Mouse (Mus musculus) gastrocnemius, postnatal 25 days (tissue): ENCODE data around the gene Stk39. TPM values are rescaled to one million over a fixed set of nuclear protein-coding genes. Genes with fewer than 3 reads are reported as not detected.

Experiments used
- DNase-seq: peaks from one replicate; pipeline ENCODE4 v3.0.0; 2022
- total RNA-seq, 2 experiments: library from RNA; stranded (reverse); gene quantifications; 1 replicate in 1 of 2; 2 replicates in 1 of 2; pipeline ENCODE4 v1.2.3; 2021

Gene Stk39
- total RNA-seq, 2 experiments from 2014 or later, result 4.7 to 4.8 TPM

DNA sequence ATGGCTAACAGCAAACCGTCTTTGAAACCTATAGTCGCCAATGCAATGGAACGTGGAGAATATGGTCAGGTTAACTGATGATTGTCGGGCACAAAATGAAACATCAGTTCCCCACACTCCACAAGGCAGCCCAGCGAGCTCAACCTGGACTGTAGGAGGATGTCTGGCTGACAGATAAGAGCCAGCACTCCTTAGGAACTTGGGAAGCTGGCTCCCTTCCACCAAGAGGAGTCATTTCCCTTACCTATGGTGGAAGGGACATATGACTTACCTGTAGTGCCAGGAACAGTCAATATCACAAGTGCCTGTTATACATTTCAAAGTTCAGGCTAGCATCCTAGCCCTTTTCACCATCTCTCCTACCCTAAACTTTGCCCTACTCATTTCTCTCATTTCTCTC, 14.0 kb downstream of the Stk39 start:
- DNase-seq, result no peak

- DNase-seq, result no peak
Measured at GRCm38 (mm10) chr2:68457455-68458032, 14.5 kb downstream of the Stk39 start.

- DNase-seq, result no peak
Measured at GRCm38 (mm10) chr2:68456899-68457298, 15.2 kb downstream of the Stk39 start.

GRCm38 (mm10) chr2:68452379-68452778, 19.7 kb downstream of the Stk39 start:
- no peak for DNase-seq

DNA sequence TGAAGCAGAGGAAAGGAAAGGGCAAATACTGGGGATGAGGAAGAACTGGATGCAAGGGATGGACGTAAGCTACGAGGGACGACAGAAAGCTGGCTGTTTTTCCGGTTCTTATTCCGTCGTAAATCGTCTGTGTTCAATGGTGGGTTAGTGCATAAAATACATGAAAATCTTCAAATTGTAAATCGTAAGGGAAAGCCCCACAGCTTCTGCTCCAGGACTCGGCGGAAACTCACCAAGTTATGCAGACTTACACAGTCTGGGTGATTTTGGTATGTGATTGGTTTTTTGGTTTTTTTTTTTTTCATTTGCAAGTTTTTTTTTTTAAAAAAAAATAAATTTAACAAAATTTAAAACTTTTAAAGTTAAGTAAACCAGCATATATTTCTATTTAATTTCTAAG, 24.0 kb downstream of the Stk39 start:
- no peak for DNase-seq

GRCm38 (mm10) chr2:68443141-68443540, 28.9 kb downstream of the Stk39 start:
- no peak for DNase-seq

DNA sequence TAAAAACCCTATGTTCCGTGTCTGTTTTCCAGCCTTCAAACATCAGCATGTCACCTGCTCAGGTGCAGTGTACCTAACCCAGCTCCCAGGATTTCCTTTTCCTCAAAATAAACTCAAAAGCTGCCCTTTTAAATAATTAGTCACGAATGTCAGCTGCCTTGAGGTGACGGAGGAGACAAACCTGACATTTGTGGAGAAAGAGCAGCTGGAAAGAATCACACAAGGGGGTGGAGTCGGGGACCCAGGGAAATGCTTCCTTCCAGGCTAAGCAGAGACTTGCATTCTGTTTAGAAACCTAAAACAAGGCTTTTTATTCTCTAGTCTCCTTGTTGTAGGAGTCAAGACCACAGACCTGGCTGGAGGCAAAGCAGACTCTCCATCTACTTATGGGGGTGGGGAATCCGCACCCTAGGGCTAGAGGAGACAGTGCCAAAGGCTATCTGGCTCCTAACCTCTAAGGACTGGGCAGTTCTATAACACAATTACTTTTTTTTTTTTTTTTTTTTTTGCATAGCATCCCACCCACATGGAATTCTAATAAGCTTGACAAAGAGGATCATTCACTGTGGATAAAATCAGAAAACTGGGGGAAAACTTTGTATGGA, 29.9 kb downstream of the Stk39 start:
- no peak for DNase-seq

- no peak for DNase-seq
Measured at GRCm38 (mm10) chr2:68439614-68440013, 32.5 kb downstream of the Stk39 start.

DNA sequence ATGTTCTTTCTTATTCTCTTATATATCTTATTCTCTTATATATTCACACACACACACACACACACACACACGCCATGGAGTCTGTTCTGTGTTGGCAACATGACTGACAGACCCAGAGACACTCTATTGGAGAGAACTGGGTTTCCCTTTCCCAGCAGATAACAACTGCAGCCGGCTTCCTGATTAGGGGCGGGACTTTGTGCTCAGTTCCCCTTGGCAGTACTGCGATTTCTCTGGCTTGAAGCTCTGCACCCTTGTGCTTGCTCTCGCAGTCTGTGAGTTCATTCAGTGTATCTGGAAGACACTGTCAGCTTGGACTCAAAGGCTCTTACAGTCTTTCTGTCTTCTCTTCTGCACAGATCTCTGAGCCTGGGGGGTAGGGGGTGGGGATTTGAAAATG, 34.1 kb downstream of the Stk39 start:
- no peak for DNase-seq

DNA sequence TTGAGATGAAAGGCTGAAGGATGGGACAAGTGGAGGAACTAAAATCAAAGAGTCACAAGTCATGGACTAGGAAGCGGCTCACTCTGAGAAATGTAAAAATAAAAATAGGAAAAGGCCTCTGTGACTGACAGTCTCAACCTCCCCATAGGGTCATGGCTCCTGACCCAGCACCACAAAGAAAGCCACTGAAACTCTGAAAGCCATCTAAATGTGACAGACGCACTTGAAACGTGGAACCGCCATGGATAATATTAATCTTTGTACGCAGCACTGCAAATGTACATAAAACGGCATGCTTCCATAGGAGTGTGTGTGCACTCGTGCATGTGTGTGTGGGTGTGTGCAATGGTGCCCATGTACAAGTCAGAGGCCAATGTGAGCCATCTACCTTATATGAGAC, 34.9 kb downstream of the Stk39 start:
- DNase-seq, result no peak

DNA sequence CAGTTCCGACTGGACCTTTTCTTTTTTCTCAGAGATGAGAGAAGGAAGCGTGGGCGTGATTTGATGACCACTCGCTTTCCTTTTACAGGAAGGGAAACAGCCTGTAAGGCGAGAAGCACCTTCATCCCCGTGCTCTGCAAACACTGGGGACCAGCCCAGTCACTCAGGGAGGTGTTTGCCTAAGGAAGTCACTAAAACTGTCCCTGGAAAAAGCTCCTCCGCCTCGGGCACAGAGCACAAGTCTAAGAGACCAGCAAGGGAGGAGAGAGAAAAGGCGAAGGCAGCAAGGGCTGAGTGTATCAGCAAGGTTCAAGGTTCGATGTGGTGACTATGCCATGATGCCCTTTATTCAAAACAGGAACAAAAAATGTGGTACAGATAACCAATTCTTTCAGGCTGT, 35.8 kb downstream of the Stk39 start:
- no peak for DNase-seq

- DNase-seq, result no peak
Measured at GRCm38 (mm10) chr2:68435494-68436255, 36.4 kb downstream of the Stk39 start.

- DNase-seq, result no peak
Measured at GRCm38 (mm10) chr2:68434997-68435396, 37.1 kb downstream of the Stk39 start.

GRCm38 (mm10) chr2:68434576-68434975, 37.5 kb downstream of the Stk39 start:
- no peak for DNase-seq

DNA sequence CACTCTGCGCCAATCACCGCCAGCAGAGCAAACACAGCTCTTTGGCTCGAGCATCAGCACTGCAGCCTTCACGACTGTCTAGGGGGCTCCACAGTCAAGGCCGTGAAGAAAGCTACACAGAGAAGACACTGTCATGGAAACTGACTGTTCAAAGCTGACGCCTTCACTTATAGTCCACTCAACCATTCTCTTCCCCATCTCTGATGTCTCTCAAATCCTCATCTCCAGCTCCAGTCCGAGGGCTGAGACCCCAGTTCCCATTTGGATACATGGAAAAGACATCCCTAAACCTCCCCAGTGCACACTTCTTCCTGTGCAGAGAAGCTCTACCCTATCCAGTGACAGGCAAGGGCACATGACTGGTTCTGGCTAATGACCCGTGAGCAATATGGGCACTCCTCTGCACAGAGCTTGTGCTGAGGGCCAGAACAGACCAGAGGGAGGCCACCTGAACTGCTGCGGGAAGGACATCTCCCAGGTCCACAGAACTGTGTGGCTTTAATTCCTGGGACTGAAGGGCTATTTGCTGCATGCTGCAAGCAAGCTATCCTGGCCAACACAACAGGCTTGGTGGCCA, 38.2 kb downstream of the Stk39 start:
- DNase-seq, result no peak

DNA sequence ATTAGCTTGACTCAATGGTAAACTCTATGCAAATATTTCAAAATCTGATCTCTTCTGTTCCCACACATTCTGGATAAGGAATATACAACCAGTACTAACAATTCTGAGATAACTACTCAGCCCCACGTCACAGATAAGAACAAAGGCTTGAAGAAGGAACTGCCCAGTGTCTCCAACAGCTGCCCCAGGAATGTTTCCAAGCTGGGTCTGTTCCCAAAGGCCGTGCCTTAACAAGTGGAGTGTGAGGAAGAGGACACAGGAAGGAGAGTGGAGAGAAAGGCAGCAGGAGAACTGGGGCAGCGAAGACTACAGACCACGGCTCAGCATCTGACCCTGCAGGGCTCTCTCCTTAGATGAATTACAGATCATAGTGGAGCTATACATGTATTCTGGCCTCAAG, 39.2 kb downstream of the Stk39 start:
- DNase-seq, result no peak

- DNase-seq, result no peak
Measured at GRCm38 (mm10) chr2:68431024-68431962, 40.8 kb downstream of the Stk39 start.

DNA sequence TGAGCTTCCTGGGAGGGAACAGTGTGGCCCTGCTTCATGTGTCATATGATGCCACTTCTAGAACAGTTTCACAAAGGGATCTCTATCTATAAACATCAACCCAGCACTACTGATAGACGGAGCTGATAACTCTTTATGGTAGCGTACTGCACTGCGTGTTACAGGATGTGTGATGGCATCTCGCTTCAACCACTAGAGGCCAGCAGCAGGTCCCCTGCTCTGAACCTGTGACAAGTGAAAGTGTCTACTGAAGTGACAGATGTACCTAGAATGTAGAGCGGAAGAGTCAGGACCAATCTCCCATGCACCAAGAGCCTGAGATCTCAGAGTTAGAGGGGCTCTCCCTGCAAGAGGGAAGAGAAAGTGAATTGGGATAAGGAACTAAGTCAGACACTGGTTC, 41.6 kb downstream of the Stk39 start:
- DNase-seq, result no peak

DNA sequence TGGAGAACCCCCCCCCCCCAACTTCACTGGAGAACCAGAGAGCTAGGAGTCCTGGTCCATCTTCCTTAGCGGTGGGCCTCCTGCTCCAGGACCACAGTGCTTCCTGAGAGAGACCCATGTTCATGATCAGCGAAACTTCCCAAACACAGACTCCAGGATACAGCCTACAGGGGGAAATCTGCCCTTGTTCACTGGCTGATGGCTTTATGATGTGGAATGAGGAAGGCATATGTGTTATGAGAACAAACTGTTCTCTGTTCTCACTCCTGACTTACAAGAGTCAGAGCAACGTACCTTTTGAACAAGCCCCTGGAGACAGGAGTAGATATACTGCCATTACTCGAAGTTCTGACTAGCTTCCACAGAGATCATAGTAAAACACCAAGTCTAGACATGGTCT, 42.6 kb downstream of the Stk39 start:
- no peak for DNase-seq

DNA sequence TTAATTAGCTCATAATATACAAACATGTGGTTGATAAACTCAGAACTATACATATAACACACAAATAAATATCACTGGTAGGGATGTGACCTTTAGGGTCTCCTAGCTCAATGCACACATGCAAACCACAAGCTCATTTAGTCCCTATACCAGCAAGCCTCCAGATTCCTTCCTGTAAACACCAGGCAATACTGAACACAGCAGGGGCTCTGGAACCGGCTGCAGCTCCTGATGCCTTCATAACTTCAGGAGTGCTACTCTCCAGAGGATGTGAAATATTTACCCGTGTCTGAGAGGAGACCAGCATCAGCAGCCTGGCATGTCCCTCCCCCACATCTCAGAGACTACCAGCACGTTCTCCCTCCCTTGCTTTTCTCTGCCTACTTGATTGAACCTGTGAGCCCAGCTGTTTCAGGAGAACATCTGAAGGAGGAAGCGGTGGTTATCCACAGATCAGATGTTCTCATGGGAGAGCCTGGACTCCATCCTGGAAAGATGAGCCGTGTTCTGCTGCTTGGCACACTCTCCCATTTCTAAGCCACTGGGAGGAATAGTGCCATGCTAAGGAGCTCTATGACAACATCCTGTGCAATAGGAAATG, 45.0 kb downstream of the Stk39 start:
- DNase-seq, result no peak

GRCm38 (mm10) chr2:68426074-68426473, 46.0 kb downstream of the Stk39 start:
- no peak for DNase-seq

GRCm38 (mm10) chr2:68421002-68421401, 51.1 kb downstream of the Stk39 start:
- no peak for DNase-seq
